Mouse (Mus musculus) bone marrow, adult 2 months (tissue): Measurements from ENCODE around the gene Ntrk3.

Experiments
- CTCF ChIP-seq: fragments of 200-500 bp; IDR thresholded peaks from 2 replicates; pipeline ENCODE4 v1.5.1; 2011; ENCODE audit warnings: low read length, control low read depth; ENCODE audit not compliant: control insufficient read depth, insufficient read depth
- POLR2A ChIP-seq: fragments of 200-500 bp; IDR thresholded peaks from 2 replicates; pipeline ENCODE4 v1.6.1; 2011; ENCODE audit warnings: low read depth, mild to moderate bottlenecking, control low read depth, low read length, borderline replicate concordance; ENCODE audit not compliant: control insufficient read depth

DNA sequence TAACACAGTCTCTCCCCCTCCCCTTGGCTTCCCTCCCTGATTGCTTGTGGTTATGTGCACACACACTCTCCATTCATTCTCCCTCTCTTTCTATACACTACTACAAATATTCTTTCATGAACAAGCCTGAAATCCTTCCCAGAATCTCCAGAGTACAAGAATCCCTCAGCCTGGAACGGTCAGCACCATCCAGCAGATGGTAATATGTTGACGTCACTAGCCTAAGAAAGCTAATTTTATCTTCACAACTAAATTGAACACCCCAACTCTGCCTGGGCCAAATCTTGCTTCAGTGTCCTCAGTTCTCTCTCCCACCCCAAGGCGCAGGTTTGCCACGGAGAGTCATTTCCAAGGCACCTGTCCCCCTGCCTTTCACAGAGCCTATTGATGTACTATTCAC, 239.5 kb downstream of the Ntrk3 start:
- no peak for TF ChIP-seq CTCF
- no peak for TF ChIP-seq POLR2A
